Mouse (Mus musculus): ENCODE results near the gene Flad1. TPM values are rescaled to one million over a fixed set of nuclear protein-coding genes. Genes with fewer than 3 reads are reported as not detected.

Flad1 gene
- polyA plus RNA-seq (2012; fragmentation: generic; extraction: Trizol): 10 to 100 TPM; 11.2 to 13.3 TPM

GRCm38 (mm10) chr3:89411490-89412393, at the start of gene Flad1:
Gene Flad1 (minus strand): TSS chr3:89411870.

GRCm38 (mm10) chr3:89454401-89455177, 42.9 kb upstream of the Flad1 start, which contains the start of gene Pmvk:
Gene Pmvk (plus strand): TSS chr3:89454541.

GRCm38 (mm10) chr3:89436176-89437113, 24.8 kb upstream of the Flad1 start, which contains the start of gene Pbxip1:
Gene Pbxip1 (plus strand): TSS chr3:89436706.

GRCm38 (mm10) chr3:89430171-89431159, 18.8 kb upstream of the Flad1 start, which contains the start of gene Pygo2:
Gene Pygo2 (plus strand): TSS chr3:89430214.

GRCm38 (mm10) chr3:89418170-89418860, 6.6 kb upstream of the Flad1 start, which contains the start of the genes Cks1b and Shc1:
Gene Cks1b (minus strand): TSS chr3:89418383.
Gene Shc1 (plus strand): TSS chr3:89418443.

DNA sequence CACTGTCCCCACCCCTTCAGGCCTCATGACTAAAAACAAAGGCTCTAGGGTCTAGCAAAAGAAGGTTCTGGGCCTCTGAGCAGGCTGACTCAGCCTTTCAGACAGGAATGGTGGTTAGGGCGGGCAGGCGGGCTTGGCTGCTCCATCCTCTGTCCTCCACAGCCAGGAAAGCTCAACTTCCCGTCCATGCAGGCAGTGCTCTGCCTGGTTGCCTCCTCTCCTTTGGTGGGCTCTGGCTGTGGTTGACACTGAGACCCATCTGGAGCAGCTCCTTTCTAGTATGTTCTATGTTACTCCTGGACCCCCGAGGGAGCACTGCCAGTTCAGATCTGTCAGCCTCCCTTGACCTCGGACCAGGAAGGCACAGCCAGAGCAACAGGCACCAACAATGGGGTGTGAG, 9.0 kb downstream of the Flad1 start, which contains the start of gene Lenep:
TSS of gene Lenep (minus strand) at position 101 of the 400 bp plus-strand sequence.

DNA sequence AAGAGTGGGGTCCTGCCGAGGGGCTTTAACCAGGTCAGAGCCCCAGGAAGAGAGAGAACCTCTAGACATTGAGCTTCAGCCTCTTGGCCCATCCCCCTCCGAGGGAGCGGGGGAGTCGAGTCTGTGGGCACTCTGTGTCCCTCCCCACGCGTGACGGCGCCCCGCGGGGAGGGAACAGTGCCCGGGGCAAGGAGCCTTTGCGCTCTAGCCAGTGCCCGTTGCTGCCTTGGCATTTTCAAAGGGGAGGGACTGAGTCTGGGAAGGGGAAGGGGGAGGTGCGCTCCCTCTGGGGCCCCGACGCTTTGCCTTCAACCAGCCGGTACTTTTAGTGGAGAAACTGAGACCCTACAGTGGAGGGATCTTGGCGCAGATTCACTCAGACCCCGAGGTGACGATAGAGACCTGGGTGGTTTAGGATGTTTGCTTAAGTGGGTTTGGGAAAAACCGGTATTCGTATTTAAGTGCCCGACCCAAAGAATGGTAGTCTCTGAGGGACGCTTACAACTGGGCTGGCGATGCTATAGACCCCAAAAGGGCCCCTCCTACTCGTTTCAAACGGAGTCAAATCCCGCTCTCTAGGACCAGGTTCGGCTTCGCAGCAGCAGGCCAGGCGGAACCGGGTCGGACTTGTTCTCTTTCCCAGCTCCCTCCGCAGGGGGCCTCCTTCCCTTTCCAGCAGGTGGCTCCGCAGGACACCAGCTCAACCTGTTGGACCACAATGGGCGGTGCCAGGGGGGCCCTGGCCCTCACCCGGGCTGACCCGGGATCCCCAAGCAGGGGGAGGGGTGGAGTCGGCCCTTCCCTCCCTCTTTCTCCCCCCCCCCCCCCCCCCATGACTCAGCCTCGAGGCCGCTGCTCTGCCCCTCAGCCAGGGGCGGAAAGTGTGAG, 17.4 kb downstream of the Flad1 start, which contains the start of gene Zbtb7b:
TSS of gene Zbtb7b (minus strand) at position 771 of the 888 bp plus-strand sequence.

DNA sequence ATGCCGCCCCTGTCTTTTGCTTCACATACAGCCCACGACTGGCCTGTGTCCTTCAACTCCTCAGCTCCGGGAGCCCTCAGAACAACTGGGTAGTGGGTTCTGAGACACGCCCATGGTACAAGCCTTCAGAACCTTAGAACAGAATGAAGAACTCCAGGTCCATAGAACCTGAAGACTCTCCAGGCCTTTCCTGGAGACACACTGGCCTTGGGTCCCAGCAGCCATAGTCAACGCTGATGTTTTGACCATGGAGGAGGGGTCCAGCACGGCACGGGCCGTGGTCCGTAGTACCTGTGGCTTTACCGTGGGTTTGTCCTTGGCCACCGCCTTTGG, 46.6 kb downstream of the Flad1 start, which contains the start of gene Dcst1:
TSS of gene Dcst1 (minus strand) at position 101 of the 333 bp plus-strand sequence.

GRCm38 (mm10) chr3:89361675-89362074, 50.0 kb downstream of the Flad1 start, which contains the start of gene Dcst2:
Gene Dcst2 (plus strand): TSS chr3:89361975.

Other genes with a start within 250 kb of the Flad1 start
- gene Clk2, start 247.1 kb downstream of the Flad1 start, polyA plus RNA-seq (2012; fragmentation: generic; extraction: Trizol): 10 to 100 TPM in 1 of 2 experiments, 1 to 10 TPM in 1; 4.7 to 19.1 TPM
- 10 to 100 TPM; 90.3 to 97.0 TPM for gene Scamp3, start 234.4 kb downstream of the Flad1 start, polyA plus RNA-seq (2012; fragmentation: generic; extraction: Trizol)
- gene Fam189b, start 228.7 kb downstream of the Flad1 start, polyA plus RNA-seq (2012; fragmentation: generic; extraction: Trizol): 1 to 10 TPM; 1.6 to 7.0 TPM
- 10 to 100 TPM; 46.1 to 51.9 TPM for gene Gba, start 208.9 kb downstream of the Flad1 start, polyA plus RNA-seq (2012; fragmentation: generic; extraction: Trizol)
- 10 to 100 TPM in 1 of 2 experiments, 1 to 10 TPM in 1; 4.9 to 20.8 TPM for gene Thbs3, start 196.7 kb downstream of the Flad1 start, polyA plus RNA-seq (2012; fragmentation: generic; extraction: Trizol)
- 100 to 1,000 TPM; 154 to 198 TPM for gene Mtx1, start 184.8 kb downstream of the Flad1 start, polyA plus RNA-seq (2012; fragmentation: generic; extraction: Trizol)
- gene Muc1, start 182.8 kb downstream of the Flad1 start, polyA plus RNA-seq (2012; fragmentation: generic; extraction: Trizol): under 1 TPM; 0.19 to 0.83 TPM
- 100 to 1,000 TPM; 242 to 330 TPM for gene Krtcap2, start 165.9 kb downstream of the Flad1 start, polyA plus RNA-seq (2012; fragmentation: generic; extraction: Trizol)
- 10 to 100 TPM in 1 of 2 experiments, 1 to 10 TPM in 1; 2.6 to 10.1 TPM for gene Trim46, start 165.6 kb downstream of the Flad1 start, polyA plus RNA-seq (2012; fragmentation: generic; extraction: Trizol)
- gene Dpm3, start 152.5 kb downstream of the Flad1 start, polyA plus RNA-seq (2012; fragmentation: generic; extraction: Trizol): 100 to 1,000 TPM; 266 to 496 TPM
- 10 to 100 TPM; 42.6 to 99.0 TPM for gene Slc50a1, start 141.3 kb downstream of the Flad1 start, polyA plus RNA-seq (2012; fragmentation: generic; extraction: Trizol)
- gene Efna1, start 130.7 kb downstream of the Flad1 start, polyA plus RNA-seq (2012; fragmentation: generic; extraction: Trizol): 10 to 100 TPM; 17.9 to 33.6 TPM
- 1 to 10 TPM; 1.9 to 8.8 TPM for gene Efna3, start 88.9 kb downstream of the Flad1 start, polyA plus RNA-seq (2012; fragmentation: generic; extraction: Trizol)
- 10 to 100 TPM in 1 of 2 experiments, 1 to 10 TPM in 1; 7.9 to 33.4 TPM for gene Efna4, start 73.8 kb downstream of the Flad1 start, polyA plus RNA-seq (2012; fragmentation: generic; extraction: Trizol)
- gene Adam15, start 61.9 kb downstream of the Flad1 start, polyA plus RNA-seq (2012; fragmentation: generic; extraction: Trizol): 100 to 1,000 TPM in 1 of 2 experiments, 10 to 100 TPM in 1; 85.2 to 200 TPM
- under 1 TPM; 0.02 to 0.15 TPM for gene Dcst2, start 49.9 kb downstream of the Flad1 start, polyA plus RNA-seq (2012; fragmentation: generic; extraction: Trizol)
- 1 to 10 TPM in 1 of 2 experiments, under 1 TPM in 1; 0.28 to 1.5 TPM for gene Dcst1, start 46.6 kb downstream of the Flad1 start, polyA plus RNA-seq (2012; fragmentation: generic; extraction: Trizol)
- gene Zbtb7b, start 17.1 kb downstream of the Flad1 start, polyA plus RNA-seq (2012; fragmentation: generic; extraction: Trizol): 10 to 100 TPM; 18.7 to 21.5 TPM
- under 1 TPM in 1 of 2 experiments, not detected in 1; 0.58 TPM for gene Lenep, start 9.1 kb downstream of the Flad1 start, polyA plus RNA-seq (2012; fragmentation: generic; extraction: Trizol)
- 100 to 1,000 TPM; 144 to 161 TPM for gene Cks1b, start 6.5 kb upstream of the Flad1 start, polyA plus RNA-seq (2012; fragmentation: generic; extraction: Trizol)
- 10 to 100 TPM; 25.5 to 78.6 TPM for gene Shc1, start 6.6 kb upstream of the Flad1 start, polyA plus RNA-seq (2012; fragmentation: generic; extraction: Trizol)
- gene Pygo2, start 18.3 kb upstream of the Flad1 start, polyA plus RNA-seq (2012; fragmentation: generic; extraction: Trizol): 10 to 100 TPM; 32.6 to 45.6 TPM
- gene Pbxip1, start 24.8 kb upstream of the Flad1 start, polyA plus RNA-seq (2012; fragmentation: generic; extraction: Trizol): 10 to 100 TPM in 1 of 2 experiments, 1 to 10 TPM in 1; 2.0 to 22.2 TPM
- 10 to 100 TPM; 33.8 to 48.4 TPM for gene Pmvk, start 42.7 kb upstream of the Flad1 start, polyA plus RNA-seq (2012; fragmentation: generic; extraction: Trizol)
- under 1 TPM in 1 of 2 experiments, not detected in 1; 0.05 TPM for gene Kcnn3, start 108.3 kb upstream of the Flad1 start, polyA plus RNA-seq (2012; fragmentation: generic; extraction: Trizol)